Mouse (Mus musculus) skeletal muscle tissue, adult 2 months (tissue): ENCODE data around the gene Hist1h1b.
"Not testable (repeated sequence)": the region's sequence is repeated elsewhere in the genome, so short reads cannot be mapped to it uniquely, and the experiment has no call there.

Source experiments
- DNase-seq: peaks from one replicate; pipeline ENCODE4 v3.0.0-alpha.2; 2012; ENCODE audit warnings: low read depth, low spot score

Hist1h1b gene

DNA sequence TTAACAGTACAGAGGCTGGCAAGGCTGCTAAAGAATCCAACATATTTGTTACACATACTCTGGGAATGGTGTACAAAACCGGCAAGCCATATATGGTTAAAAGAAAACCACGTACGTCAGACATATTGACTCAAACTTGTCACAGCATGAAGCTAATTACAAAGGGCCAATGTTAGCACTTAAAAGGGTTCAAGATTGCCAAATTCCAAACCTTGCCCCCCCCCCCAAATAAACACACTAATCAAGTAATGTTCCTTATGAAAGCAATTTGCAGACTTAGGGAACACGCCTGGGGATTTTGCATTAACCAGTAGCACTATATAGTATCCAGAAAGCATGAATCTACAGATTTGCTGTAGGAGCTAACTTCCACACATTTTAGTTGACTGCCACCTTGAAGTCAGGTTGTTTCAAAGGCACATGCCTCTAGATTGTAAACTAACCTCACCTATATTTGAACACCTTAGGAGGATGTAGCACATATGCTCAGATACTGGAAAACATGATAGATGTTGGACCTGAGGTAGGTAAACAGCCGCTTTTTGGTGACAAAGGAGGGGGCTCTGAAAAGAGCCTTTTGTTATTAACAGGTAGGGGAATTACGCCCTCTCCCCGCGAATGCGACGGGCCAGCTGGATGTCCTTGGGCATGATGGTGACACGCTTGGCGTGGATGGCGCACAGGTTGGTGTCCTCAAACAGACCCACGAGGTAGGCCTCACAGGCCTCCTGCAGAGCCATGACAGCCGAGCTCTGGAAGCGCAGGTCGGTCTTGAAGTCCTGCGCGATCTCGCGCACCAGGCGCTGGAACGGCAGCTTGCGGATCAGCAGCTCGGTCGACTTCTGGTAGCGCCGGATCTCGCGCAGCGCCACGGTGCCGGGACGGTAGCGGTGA lies 2.2 kb upstream of the Hist1h1b start:
- not testable (repeated sequence) for DNase-seq

DNA sequence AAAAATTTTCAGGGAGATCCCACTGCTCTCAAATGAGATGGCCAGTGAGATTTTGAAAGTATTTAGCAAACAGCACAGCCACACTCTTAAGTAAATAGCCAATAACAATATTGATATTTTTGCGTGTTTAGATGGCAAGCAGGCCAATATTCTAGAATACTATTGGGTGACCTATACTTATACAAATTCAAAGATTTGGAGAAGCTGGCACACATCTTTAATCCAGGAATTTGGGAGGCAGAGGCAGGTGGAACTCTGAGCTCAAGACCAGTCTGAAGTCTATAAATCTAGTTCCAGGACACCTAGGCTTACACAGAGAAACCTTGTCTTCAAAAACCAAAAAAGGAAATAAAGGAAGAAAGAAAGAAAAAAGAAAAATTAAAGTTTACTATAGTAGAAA lies 1.2 kb upstream of the Hist1h1b start:
- DNase-seq = no peak

DNA sequence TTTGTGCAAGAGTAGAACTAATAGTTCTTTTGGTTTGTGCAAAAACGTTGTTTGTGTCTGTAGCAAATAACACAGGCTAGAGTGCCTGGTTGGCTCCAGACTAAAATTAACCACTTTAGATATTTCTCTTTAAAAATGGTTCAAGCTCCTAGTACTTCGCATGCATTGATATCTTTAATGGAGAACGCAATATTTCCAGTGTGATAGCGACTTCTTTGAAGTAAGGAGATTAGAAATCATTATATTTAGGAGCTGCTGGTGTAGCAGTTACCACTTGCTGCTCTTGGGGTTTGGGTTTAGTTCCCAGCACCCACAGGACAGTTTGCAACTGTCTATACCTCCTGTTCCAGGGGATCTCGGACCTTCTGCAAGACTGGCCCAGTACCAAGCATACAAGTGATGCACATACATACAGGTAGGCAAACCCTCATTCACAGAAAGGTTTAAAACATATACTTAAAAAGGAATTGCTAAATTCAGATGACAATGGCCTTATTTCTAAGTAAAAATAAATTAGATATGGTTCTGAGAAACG lies 663 bp upstream of the Hist1h1b start:
- DNase-seq = no peak

DNA sequence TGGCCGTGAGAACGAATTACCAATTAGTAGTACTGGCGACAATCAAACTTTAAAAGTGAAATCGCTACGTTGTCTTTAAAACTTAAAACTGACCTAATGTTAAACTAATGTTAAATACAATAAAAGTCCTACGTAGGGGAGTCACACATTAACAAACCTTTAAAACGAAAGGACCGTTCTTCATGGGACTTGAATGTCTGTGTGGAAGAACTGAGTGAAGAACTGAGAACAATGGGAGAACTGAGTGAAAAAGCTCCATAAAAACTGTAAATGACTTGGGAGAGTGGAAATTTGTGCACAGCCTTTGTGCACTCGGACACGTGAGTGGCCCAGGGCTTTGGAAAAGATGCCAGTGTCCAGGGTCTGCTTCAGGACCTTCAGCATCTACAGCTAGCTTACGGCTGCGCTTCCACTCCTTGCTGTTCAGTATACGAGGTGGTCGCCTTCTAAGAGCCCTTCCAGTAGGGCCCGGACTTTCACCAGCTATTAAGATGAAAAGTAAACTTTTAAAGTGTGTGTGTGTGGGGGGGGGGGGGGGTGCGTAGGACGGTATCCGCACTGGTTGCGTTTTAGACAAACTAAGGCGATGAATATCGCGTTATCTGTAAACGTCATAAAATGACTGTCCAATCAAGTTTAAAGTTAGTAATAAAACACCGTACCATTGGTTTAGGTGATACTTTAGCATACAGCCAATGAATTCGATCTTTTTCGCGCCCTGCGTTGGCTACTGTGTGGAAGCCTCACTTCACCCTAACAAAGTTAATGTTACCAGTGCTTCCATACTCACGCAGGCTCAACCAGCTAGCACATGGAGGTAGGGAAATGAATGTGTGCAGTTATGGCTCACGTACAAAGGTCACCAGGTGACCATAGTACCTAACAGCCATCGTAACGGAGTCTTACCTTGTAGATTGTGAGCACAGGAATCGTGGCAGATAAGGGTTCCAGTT lies 1.3 kb downstream of the Hist1h1b start:
- peak; percentile 87 for DNase-seq

DNA sequence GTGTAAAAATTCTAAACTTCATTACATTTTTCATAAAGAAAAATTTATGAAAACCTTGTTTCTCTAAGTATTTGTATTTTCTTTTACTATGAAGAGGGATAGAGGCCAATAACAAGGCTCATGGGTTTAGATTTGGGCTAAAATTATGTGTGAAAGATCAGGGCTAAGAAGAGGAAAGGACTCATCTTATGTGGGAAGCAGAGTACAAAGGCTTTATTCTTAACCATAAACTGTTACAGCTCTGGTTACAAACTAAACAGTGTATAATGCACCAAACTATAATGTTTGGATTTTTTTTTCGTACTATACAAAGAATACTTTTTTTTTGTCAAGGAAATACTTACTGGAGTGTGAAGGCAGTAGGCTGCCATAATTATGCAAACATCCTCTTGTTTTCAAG lies 24.7 kb downstream of the Hist1h1b start:
- no peak for DNase-seq

- not testable (repeated sequence) for DNase-seq
These were observed 26.0 kb downstream of the Hist1h1b start for GRCm38 (mm10) chr13:21754294-21755001.

DNA sequence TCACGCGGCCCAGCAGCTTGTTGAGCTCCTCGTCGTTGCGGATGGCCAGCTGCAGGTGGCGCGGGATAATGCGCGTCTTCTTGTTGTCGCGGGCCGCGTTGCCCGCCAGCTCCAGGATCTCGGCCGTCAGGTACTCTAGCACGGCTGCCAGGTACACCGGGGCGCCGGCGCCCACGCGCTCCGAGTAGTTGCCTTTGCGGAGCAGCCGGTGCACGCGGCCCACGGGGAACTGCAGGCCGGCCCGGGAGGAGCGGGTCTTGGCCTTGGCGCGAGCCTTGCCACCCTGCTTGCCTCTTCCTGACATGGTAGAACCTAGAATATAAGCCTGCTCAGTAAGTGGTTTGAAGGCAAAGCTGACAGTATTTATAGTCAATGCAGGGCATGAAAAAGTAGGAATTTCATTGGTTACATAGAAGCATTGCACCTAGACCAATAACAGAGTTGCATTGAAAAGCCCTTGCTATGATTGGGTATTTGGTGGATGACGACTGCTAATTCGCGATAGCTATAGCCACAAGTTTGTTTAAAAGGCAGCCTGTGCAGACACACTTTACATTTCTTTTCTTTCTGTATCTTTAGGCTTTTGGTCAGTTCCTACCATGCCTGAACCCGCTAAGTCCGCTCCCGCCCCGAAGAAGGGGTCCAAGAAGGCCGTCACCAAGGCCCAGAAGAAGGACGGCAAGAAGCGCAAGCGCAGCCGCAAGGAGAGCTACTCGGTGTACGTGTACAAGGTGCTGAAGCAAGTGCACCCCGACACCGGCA lies 26.7 kb downstream of the Hist1h1b start, which contains the start of the genes Hist1h2ak and Hist1h2bn:
Hist1h2ak (minus strand) TSS at position 304 of the 762 bp plus-strand sequence.
Hist1h2bn (plus strand) TSS at position 600 of the 762 bp plus-strand sequence.
- peak; percentile 90 for DNase-seq

DNA sequence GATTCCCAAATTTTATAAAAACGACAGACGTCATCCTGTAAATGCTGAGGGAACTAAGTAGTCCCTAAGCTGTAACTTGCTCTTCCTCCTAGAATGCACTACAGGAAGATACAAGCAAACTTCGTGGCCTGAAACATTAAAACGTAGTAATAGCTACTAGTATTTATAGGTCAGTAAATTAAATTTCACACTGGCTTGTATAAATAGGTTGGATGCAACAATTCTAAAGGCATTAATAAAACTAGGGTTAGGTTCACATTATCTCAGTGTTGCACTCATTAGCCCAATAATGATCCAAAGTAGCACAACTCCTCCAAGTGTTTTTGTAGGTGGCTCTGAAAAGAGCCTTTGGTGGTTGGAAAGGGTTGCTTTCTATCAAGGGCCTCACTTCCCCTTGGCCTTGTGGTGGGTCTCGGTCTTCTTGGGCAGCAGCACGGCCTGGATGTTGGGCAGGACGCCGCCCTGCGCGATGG lies 27.3 kb downstream of the Hist1h1b start:
- DNase-seq = no peak

GRCm38 (mm10) chr13:21752356-21752755 lies 28.1 kb downstream of the Hist1h1b start:
- no peak for DNase-seq

GRCm38 (mm10) chr13:21751827-21752226 lies 28.6 kb downstream of the Hist1h1b start:
- no peak for DNase-seq

- DNase-seq = no peak
These were observed 29.0 kb downstream of the Hist1h1b start for GRCm38 (mm10) chr13:21751417-21751816.

GRCm38 (mm10) chr13:21750159-21751017 lies 30.0 kb downstream of the Hist1h1b start, which contains the start of gene Hist1h4k:
Gene Hist1h4k, minus strand, starts transcription at chr13:21750505.
- peak; percentile 68 for DNase-seq

DNA sequence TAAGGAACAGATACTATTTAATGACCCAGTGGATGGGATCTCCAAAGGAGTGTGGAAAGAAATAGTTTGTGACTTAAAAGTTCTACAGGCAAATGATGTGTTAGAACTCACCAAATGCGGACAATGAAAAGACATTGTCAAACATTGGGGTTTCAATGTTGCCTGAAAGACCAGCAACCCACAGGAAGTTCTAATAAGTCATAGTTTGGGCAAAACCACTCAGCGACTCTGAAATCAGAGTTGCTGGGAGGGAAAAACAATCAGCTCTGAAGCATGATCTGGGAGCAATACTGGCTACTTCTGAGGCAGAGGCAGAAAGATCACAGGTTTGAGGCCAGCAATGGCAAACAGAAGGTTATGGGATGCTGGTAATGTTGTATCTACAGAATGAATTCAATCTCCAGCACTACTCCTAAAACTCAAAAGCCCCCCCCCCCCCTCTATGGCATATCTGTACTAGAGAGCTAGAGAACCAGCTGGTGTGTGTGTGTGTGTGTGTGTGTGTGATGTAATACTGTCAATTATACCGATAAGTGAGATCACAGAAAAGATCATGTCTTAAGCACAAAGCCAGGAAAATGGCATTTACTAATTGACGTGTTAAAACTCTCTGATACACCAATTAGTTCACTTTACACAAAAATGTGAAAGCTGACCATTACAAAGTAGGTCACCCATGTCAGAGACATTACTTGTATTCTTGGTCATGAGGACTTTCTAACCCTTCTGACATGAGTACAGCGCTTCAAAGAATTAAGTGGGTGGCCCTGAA lies 30.9 kb downstream of the Hist1h1b start:
- no peak for DNase-seq

GRCm38 (mm10) chr13:21745006-21745405 lies 35.4 kb downstream of the Hist1h1b start:
- no peak for DNase-seq

DNA sequence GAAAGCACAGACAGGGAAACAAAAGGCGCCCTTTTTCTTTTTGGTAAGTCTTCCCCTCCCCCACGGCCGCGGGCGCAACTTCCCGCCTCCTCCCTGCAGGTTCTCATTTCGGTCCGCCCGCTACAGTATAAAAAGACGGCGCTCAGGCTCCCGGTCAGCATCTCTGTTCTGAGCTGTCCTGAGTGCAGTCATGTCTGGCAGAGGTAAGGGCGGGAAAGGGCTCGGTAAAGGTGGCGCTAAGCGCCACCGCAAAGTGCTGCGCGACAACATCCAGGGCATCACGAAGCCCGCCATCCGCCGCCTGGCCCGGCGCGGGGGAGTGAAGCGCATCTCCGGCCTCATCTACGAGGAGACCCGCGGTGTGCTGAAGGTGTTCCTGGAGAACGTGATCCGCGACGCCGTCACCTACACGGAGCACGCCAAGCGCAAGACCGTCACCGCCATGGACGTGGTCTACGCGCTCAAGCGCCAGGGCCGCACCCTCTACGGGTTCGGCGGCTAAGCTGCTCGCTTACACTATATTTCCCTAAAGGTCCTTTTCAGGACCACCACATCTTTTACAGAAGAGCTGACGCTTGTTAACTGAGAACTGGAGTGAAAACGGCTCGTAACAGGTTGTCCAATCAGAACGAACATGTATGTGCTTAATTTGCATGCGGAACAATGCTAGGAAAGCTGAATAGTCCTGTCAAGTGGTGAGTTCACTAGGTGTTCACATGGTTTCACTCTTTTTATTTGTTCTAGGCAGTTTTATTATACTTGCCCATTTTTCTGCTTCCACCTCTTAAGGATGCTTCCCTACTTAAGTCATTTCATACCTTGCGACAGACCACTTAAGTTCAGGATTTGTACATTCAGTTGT lies 45.3 kb downstream of the Hist1h1b start, which contains the start of gene Hist1h4j:
Hist1h4j (plus strand) TSS at position 159 of the 862 bp plus-strand sequence.
- peak; percentile 50 for DNase-seq

DNA sequence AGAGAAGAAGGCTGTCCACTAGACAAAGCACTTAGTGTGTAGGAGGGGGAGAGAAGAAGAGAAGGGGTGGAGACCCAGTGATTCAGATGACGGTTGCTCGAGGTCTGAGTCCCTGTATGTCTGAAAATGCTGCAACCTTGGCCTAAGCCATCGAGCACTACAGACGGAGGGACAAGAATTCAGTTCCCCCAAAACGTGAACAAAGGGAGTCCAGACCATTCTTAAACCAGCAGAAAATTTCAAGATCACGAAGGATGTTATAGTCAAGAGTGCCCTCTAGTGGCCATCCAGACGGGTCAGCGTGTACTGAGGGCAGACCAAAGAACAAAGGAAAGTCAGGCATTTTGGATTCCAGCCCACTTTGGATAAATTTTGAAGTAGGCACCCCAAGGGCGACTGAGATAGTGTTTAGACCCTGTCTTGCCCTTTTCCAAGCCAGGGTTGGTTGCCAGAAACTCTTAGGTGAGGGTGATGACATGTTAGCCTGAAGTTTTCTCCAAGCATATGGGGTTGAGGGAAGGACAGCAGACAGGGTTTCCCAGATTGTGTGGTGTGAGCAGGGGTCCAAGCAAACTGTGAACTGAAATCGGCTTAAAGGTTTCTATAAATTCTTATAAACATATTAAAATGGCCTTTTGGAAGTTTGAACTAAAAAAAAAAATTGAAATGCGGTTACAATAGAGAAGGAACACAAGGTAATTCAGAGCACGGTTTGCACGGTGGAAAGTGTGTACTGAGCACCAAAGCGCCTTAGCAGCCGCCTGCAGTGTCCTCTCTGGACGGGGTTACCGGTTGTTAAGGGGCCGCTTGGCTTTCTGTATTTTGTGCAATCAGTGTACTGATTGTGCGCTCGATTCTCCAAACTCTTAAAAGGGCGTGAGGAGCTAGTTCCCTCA lies 46.2 kb downstream of the Hist1h1b start:
- DNase-seq = peak; percentile 66
